Mouse (Mus musculus) CH12.LX (cell line): ENCODE results near the gene Gab3.

Experiments
- CTCF ChIP-seq, 2 experiments: IDR thresholded peaks in 1 of 2; conservative IDR thresholded peaks in 1 of 2; 2 replicates each; pipeline ENCODE4 v1.5.1; 2011 to 2012; ENCODE audit warnings: low read depth in 2 of 2, low read length in 2 of 2, improper control_type of control experiment in 1 of 2, inconsistent platforms in 1 of 2, mild to moderate bottlenecking in 1 of 2, moderate library complexity in 1 of 2
- E2F4 ChIP-seq: IDR thresholded peaks from 2 replicates; pipeline ENCODE4 v1.6.1; 2011; ENCODE audit warnings: low read depth, low read length, improper control_type of control experiment; ENCODE audit not compliant: insufficient replicate concordance
- EP300 ChIP-seq: IDR thresholded peaks from 2 replicates; pipeline ENCODE4 v1.6.1; 2011; ENCODE audit warnings: low read length, improper control_type of control experiment
- JUND ChIP-seq: conservative IDR thresholded peaks from 2 replicates; pipeline ENCODE4 v1.6.1; 2011; ENCODE audit warnings: low read depth, low read length, improper control_type of control experiment
- KAT2A ChIP-seq: IDR thresholded peaks from 2 replicates; pipeline ENCODE4 v1.6.1; 2012; ENCODE audit warnings: low read length, improper control_type of control experiment, inconsistent platforms; ENCODE audit not compliant: insufficient replicate concordance
- MEF2A ChIP-seq: IDR thresholded peaks from 2 replicates; pipeline ENCODE4 v1.6.1; 2014; ENCODE audit warnings: low read depth, mild to moderate bottlenecking, inconsistent platforms, low read length, improper control_type of control experiment, borderline replicate concordance
- POLR2A ChIP-seq: IDR thresholded peaks from 2 replicates; pipeline ENCODE4 v1.6.1; 2011; ENCODE audit warnings: low read depth, mild to moderate bottlenecking, improper control_type of control experiment, low read length
- RAD21 ChIP-seq: IDR thresholded peaks from 2 replicates; pipeline ENCODE4 v1.6.1; 2011; ENCODE audit warnings: low read depth, mild to moderate bottlenecking, low read length, improper control_type of control experiment, moderate library complexity
- SIN3A ChIP-seq: IDR thresholded peaks from 2 replicates; pipeline ENCODE4 v1.6.1; 2012; ENCODE audit warnings: low read length, improper control_type of control experiment, inconsistent platforms
- ZNF384 ChIP-seq: IDR thresholded peaks from 2 replicates; pipeline ENCODE4 v1.6.1; 2012; ENCODE audit warnings: low read depth, low read length, improper control_type of control experiment, inconsistent platforms

GRCm38 (mm10) chrX:74983734-74984133 lies 101.5 kb downstream of the Gab3 start:
- TF ChIP-seq CTCF (conservative IDR thresholded peaks at IDR 0.05 in 1 of 2, IDR thresholded peaks at IDR 0.05 in 1 of 2; ENCODE audit: low read depth in 2 of 2, low read length in 2 of 2), result no peak
- no peak for TF ChIP-seq JUND
- TF ChIP-seq EP300, result no peak
- no peak for TF ChIP-seq RAD21
- no peak for TF ChIP-seq KAT2A
- TF ChIP-seq E2F4, result no peak
- TF ChIP-seq MEF2A, result no peak
- TF ChIP-seq POLR2A, result no peak
- no peak for TF ChIP-seq SIN3A
- no peak for TF ChIP-seq ZNF384
